Mouse (Mus musculus) liver, postnatal 0 days (tissue): Measurements from ENCODE around the gene Clip3. TPM values are rescaled to one million over a fixed set of nuclear protein-coding genes. Genes with fewer than 3 reads are reported as not detected.

Experiments used
- ATAC-seq: fragments of 200-750 bp; cut with Nextera tagmentation; 2 replicates; pipeline ENCODE4 v1.8.0; 2017; ENCODE audit warnings: mild to moderate bottlenecking, moderate library complexity
- DNase-seq: peaks from one replicate; pipeline ENCODE4 v3.0.0-alpha.2; 2016
- H3K27ac ChIP-seq: fragments of 300-500 bp; sonication (generic); 2 replicates; pipeline ENCODE4 v1.5.1; 2014; ENCODE audit warnings: antibody characterized with exemption, moderate library complexity, mild to moderate bottlenecking, low read depth
- H3K27me3 ChIP-seq: fragments of 300-500 bp; sonication (generic); 2 replicates; pipeline ENCODE4 v1.6.1; 2014; ENCODE audit warnings: low read length, control low read depth, mixed read lengths; ENCODE audit not compliant: insufficient read depth
- H3K36me3 ChIP-seq: fragments of 300-500 bp; sonication (generic); replicated peaks from 2 replicates; pipeline ENCODE4 v1.6.1; 2014; ENCODE audit warnings: mild to moderate bottlenecking, control low read depth, low read length, moderate library complexity, mixed read lengths; ENCODE audit not compliant: insufficient read depth
- H3K4me1 ChIP-seq: fragments of 300-500 bp; sonication (generic); 2 replicates; pipeline ENCODE4 v1.6.1; 2014; ENCODE audit warnings: antibody characterized with exemption, mild to moderate bottlenecking, control low read depth; ENCODE audit not compliant: insufficient read depth
- H3K4me2 ChIP-seq: fragments of 300-500 bp; sonication (generic); 2 replicates; pipeline ENCODE4 v1.6.1; 2014; ENCODE audit warnings: low read depth, mild to moderate bottlenecking, low read length, moderate library complexity, mixed read lengths
- H3K4me3 ChIP-seq: fragments of 300-500 bp; sonication (generic); 2 replicates; pipeline ENCODE4 v1.5.1; 2014; ENCODE audit warnings: low read depth, low read length
- H3K9ac ChIP-seq: fragments of 300-500 bp; sonication (generic); replicated peaks from 2 replicates; pipeline ENCODE4 v1.6.1; 2014; ENCODE audit warnings: mild to moderate bottlenecking, moderate library complexity
- H3K9me3 ChIP-seq: fragments of 300-500 bp; sonication (generic); 2 replicates; pipeline ENCODE4 v1.6.1; 2016; ENCODE audit warnings: mild to moderate bottlenecking, control low read depth, low read length, mixed read lengths
- CTCF ChIP-seq: sonication (generic); IDR thresholded peaks from 2 replicates; pipeline ENCODE4 v1.5.1; 2016; ENCODE audit warnings: antibody characterized with exemption, low read depth
- EP300 ChIP-seq: IDR thresholded peaks from 2 replicates; pipeline ENCODE4 v1.6.1; 2016; ENCODE audit warnings: antibody characterized with exemption, low read depth, mild to moderate bottlenecking
- WGBS: fragments of 180-500 bp; shearing (Covaris S2); extraction: QIAGEN DNeasy Blood & Tissue Kit; methylation state at CpG from one replicate; pipeline ENCODE4 v1.1.7; 2014; ENCODE audit not compliant: insufficient replicate concordance; 5-methylcytosine and 5-hydroxymethylcytosine counted together
- polyA plus RNA-seq: library from polyadenylated mRNA; unstranded; fragments of >200 nt; fragmentation: Nextera tagmentation; extraction: Ambion mirVana; gene quantifications from 2 replicates; pipeline ENCODE4 v1.2.1, GENCODE M21; 2015

Clip3 gene
- polyA plus RNA-seq, 1 experiment from 2014 or later = 0.34 TPM

DNA sequence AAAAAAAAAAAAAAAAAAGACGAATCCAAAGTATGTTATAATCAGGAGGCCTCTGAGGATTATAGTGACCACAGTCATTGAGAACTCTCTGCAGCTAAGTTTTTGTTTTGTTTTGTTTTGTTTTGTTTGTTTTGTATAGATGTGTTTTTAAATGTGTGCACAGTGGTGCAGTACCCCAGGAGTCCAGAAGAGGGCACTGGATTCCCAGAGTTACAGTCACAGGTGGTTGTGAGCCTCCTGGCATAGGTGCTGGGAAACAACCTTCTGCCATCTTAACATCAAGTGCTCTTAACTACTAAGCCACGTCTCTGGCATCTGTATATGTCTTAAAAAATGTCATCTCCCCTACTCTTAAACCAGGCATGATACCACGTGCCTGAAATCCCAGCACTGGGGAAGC, 9.4 kb downstream of the Clip3 start:
- TF ChIP-seq CTCF (peak; percentile 74), EP300 (no peak)
- WGBS = 52% methylated on average over 3 of the region's 3 CpGs
- no peak overlapping the region for H3K4me2 ChIP-seq
- no peaks in the 10 kb centered on the region for H3K27me3 ChIP-seq
- ATAC-seq = no peak
- H3K4me1 ChIP-seq = no peaks in the 10 kb centered on the region
- no peak overlapping the region for H3K27ac ChIP-seq
- no peaks in the 10 kb centered on the region for H3K9me3 ChIP-seq
- H3K36me3 ChIP-seq = no peaks in the 10 kb centered on the region
- H3K9ac ChIP-seq = no peak overlapping the region
- DNase-seq = peak; percentile 64
- H3K4me3 ChIP-seq = no peak overlapping the region

- Histone ChIP-seq H3K27ac (no peak overlapping the region), H3K9ac (no peak overlapping the region), H3K4me2 (no peak overlapping the region), H3K36me3 (no peaks in the 10 kb centered on the region), H3K9me3 (no peaks in the 10 kb centered on the region), H3K4me3 (no peak overlapping the region), H3K27me3 (no peaks in the 10 kb centered on the region), H3K4me1 (peaks cover 14% of the 10 kb centered on the region)
- WGBS = 83% methylated on average over 16 of the region's 16 CpGs
- DNase-seq = no peak
- TF ChIP-seq EP300 (no peak), CTCF (peak; percentile 59)
- ATAC-seq = no peak
These were observed 14.7 kb downstream of the Clip3 start for GRCm38 (mm10) chr7:30306083-30306779.

DNA sequence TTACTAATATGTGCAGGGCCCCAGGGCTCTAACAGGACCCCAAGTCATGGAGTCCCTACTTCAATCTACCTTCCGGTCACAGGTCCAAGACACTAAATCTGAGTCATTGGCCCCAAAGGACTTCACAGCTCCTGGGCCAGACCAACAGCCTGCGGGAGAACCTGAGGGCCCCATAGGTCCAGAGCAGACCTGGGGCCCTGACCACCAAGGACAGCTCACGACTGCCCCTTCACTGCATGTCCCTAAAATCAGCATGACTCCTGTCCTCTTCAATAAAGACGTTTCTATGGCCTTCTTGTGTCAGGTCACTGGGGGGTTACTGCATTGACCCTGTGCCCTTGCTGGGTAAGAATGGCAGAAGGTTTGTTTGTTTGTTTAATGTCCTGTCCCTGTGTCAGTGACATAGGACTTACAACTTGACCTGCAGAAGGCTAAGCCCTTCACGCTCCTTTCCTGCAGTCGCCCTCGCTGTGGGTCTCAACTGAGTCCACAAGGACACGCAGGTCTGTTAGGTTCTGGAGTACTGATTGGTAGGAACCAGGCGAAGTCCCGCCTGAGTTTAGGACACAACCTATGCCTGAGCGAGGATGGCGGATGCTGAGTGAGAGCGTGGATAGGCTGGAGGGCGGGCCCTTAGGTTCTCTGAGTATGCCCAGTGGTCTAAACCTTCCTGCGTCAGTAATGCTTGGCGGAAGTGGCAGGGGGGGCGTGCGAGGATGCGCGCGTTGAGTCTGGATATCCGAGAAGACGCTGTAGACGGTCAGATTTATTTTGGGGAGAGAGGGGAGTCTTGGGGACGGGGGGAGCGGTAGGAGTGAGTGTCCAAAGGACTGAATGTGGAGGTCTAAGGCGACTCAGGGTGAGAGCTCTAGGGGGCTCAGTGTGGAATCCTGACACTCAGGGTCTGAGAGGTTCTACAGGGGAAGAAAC, 16.8 kb downstream of the Clip3 start, which contains the start of gene Alkbh6:
Gene Alkbh6, plus strand, starts transcription at position 642 of the 930 bp plus-strand sequence.
- H3K27me3 ChIP-seq = no peaks in the 10 kb centered on the region
- DNase-seq = peak; percentile 88
- peak within 1 kb of the TSS; percentile 62 for H3K9ac ChIP-seq
- H3K4me2 ChIP-seq = peak within 1 kb of the TSS; percentile 91
- H3K27ac ChIP-seq = peak within 1 kb of the TSS; percentile 78
- H3K4me1 ChIP-seq = peaks cover 14% of the 10 kb centered on the region
- peak within 1 kb of the TSS; percentile 49 for H3K4me3 ChIP-seq
- WGBS = 4% methylated on average over 27 of the region's 27 CpGs
- TF ChIP-seq CTCF (no peak), EP300 (no peak)
- no peaks in the 10 kb centered on the region for H3K36me3 ChIP-seq
- peak; percentile 100 for ATAC-seq
- H3K9me3 ChIP-seq = no peaks in the 10 kb centered on the region

- Histone ChIP-seq H3K27me3 (no peaks in the 10 kb centered on the region), H3K27ac (no peak overlapping the region), H3K36me3 (no peaks in the 10 kb centered on the region), H3K4me1 (peaks cover 16% of the 10 kb centered on the region), H3K4me2 (peak overlapping the region; percentile 91), H3K9ac (peak overlapping the region; percentile 62), H3K4me3 (peak overlapping the region; percentile 49), H3K9me3 (no peaks in the 10 kb centered on the region)
- 55% methylated on average over 15 of the region's 15 CpGs for WGBS
- DNase-seq (no peak), ATAC-seq (no peak)
- TF ChIP-seq EP300 (no peak), CTCF (no peak)
These were observed 18.0 kb downstream of the Clip3 start for GRCm38 (mm10) chr7:30309395-30310129.

DNA sequence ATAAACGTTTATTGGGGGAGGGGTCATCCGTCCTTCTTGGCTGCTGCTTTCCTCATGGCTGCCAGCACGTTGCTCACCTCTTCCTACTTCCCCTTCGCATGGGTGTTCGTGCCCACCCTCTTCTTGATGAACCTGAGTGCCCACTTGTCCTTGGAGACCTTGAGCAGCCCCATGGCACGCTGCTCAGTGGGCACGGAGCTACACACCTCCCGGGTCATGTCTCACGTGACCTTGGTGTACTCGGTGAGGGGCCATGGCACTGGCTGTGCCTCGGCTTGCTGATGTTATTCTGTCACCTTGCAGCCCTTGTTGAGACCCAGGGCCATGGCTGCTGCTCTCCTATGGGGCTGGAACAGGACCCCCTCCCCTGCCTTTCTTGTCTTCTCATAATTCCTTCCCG, 18.6 kb downstream of the Clip3 start:
- peaks cover 16% of the 10 kb centered on the region for H3K4me1 ChIP-seq
- H3K9me3 ChIP-seq = no peaks in the 10 kb centered on the region
- no peak overlapping the region for H3K9ac ChIP-seq
- no peak for DNase-seq
- TF ChIP-seq CTCF = no peak
- no peak for ATAC-seq
- no peak overlapping the region for H3K27ac ChIP-seq
- H3K4me3 ChIP-seq = no peak overlapping the region
- no peaks in the 10 kb centered on the region for H3K36me3 ChIP-seq
- 80% methylated on average over 12 of the region's 12 CpGs for WGBS
- no peaks in the 10 kb centered on the region for H3K27me3 ChIP-seq
- H3K4me2 ChIP-seq = no peak overlapping the region
